Mouse (Mus musculus): ENCODE measurements around the gene Olfr318. TPM values are rescaled to one million over a fixed set of nuclear protein-coding genes. Genes with fewer than 3 reads are reported as not detected.

Olfr318 gene
- not detected for polyA plus RNA-seq (2017; shearing (Covaris generic))

GRCm38 (mm10) chr11:58723914-58724313 is at the start of gene Olfr318:
Gene Olfr318, minus strand, starts transcription at chr11:58724014.

GRCm38 (mm10) chr11:58772888-58773287 is 49.1 kb upstream of the Olfr318 start, which contains the start of gene Olfr315:
Gene Olfr315, plus strand, starts transcription at chr11:58773188.

GRCm38 (mm10) chr11:58752434-58752833 is 28.6 kb upstream of the Olfr318 start, which contains the start of gene Olfr316:
Gene Olfr316, plus strand, starts transcription at chr11:58752734.

GRCm38 (mm10) chr11:58738792-58739262 is 15.0 kb upstream of the Olfr318 start, which contains the start of gene Olfr317:
Gene Olfr317, minus strand, starts transcription at chr11:58739212.

GRCm38 (mm10) chr11:58698862-58699261 is 25.0 kb downstream of the Olfr318 start, which contains the start of gene Olfr319:
Gene Olfr319, plus strand, starts transcription at chr11:58699162.

GRCm38 (mm10) chr11:58680799-58681198 is 43.0 kb downstream of the Olfr318 start, which contains the start of gene Olfr320:
Gene Olfr320, plus strand, starts transcription at chr11:58681099.

Other genes starting within 250 kb of the Olfr318 start
- 0.07 TPM for gene Olfr332, start 231.5 kb downstream of the Olfr318 start, polyA plus RNA-seq (2017; shearing (Covaris generic))
- not detected for gene Olfr331, start 221.4 kb downstream of the Olfr318 start, polyA plus RNA-seq (2017; shearing (Covaris generic))
- gene Olfr330, start 189.2 kb downstream of the Olfr318 start, polyA plus RNA-seq (2017; shearing (Covaris generic)) = not detected
- gene Olfr329-ps, start 177.6 kb downstream of the Olfr318 start, polyA plus RNA-seq (2017; shearing (Covaris generic)) = not detected
- not detected for gene Olfr328, start 168.4 kb downstream of the Olfr318 start, polyA plus RNA-seq (2017; shearing (Covaris generic))
- not detected for gene Olfr224, start 153.5 kb downstream of the Olfr318 start, polyA plus RNA-seq (2017; shearing (Covaris generic))
- not detected for gene Olfr325, start 146.3 kb downstream of the Olfr318 start, polyA plus RNA-seq (2017; shearing (Covaris generic))
- not detected for gene Olfr324, start 128.9 kb downstream of the Olfr318 start, polyA plus RNA-seq (2017; shearing (Covaris generic))
- gene 2210407C18Rik, start 107.9 kb downstream of the Olfr318 start, polyA plus RNA-seq (2017; shearing (Covaris generic)) = not detected
- gene Olfr323, start 93.5 kb downstream of the Olfr318 start, polyA plus RNA-seq (2017; shearing (Covaris generic)) = not detected
- gene Trim58, start 83.5 kb downstream of the Olfr318 start, polyA plus RNA-seq (2017; shearing (Covaris generic)) = not detected
- not detected for gene Olfr322, start 65.2 kb downstream of the Olfr318 start, polyA plus RNA-seq (2017; shearing (Covaris generic))
- not detected for gene Olfr320, start 42.9 kb downstream of the Olfr318 start, polyA plus RNA-seq (2017; shearing (Covaris generic))
- gene Olfr319, start 24.9 kb downstream of the Olfr318 start, polyA plus RNA-seq (2017; shearing (Covaris generic)) = not detected
- gene Olfr317, start 15.2 kb upstream of the Olfr318 start, polyA plus RNA-seq (2017; shearing (Covaris generic)) = not detected
- gene Olfr316, start 28.7 kb upstream of the Olfr318 start, polyA plus RNA-seq (2017; shearing (Covaris generic)) = not detected
- gene Olfr315, start 49.2 kb upstream of the Olfr318 start, polyA plus RNA-seq (2017; shearing (Covaris generic)) = not detected
- gene Olfr314, start 58.9 kb upstream of the Olfr318 start, polyA plus RNA-seq (2017; shearing (Covaris generic)) = not detected
- not detected for gene Fam183b, start 77.9 kb upstream of the Olfr318 start, polyA plus RNA-seq (2017; shearing (Covaris generic))
- not detected for gene Olfr313, start 91.0 kb upstream of the Olfr318 start, polyA plus RNA-seq (2017; shearing (Covaris generic))
- gene Olfr312, start 105.2 kb upstream of the Olfr318 start, polyA plus RNA-seq (2017; shearing (Covaris generic)) = not detected
- gene Olfr311, start 115.2 kb upstream of the Olfr318 start, polyA plus RNA-seq (2017; shearing (Covaris generic)) = not detected
- 9.8 TPM for gene Gm12258, start 123.1 kb upstream of the Olfr318 start, polyA plus RNA-seq (2017; shearing (Covaris generic))
- gene 2810021J22Rik, start 143.2 kb upstream of the Olfr318 start, polyA plus RNA-seq (2017; shearing (Covaris generic)) = 16.4 TPM
- gene Zfp39, start 180.2 kb upstream of the Olfr318 start, polyA plus RNA-seq (2017; shearing (Covaris generic)) = 12.4 TPM
- gene Btnl10, start 193.9 kb upstream of the Olfr318 start, polyA plus RNA-seq (2017; shearing (Covaris generic)) = 0.32 TPM
- 11.3 TPM for gene Rnf187, start 214.9 kb upstream of the Olfr318 start, polyA plus RNA-seq (2017; shearing (Covaris generic))
- 21.6 TPM for gene Hist3h2ba, start 224.9 kb upstream of the Olfr318 start, polyA plus RNA-seq (2017; shearing (Covaris generic))
- 22.1 TPM for gene Hist3h2a, start 230.7 kb upstream of the Olfr318 start, polyA plus RNA-seq (2017; shearing (Covaris generic))
- 0.26 TPM for gene Trim17, start 230.7 kb upstream of the Olfr318 start, polyA plus RNA-seq (2017; shearing (Covaris generic))

Data from activated CD4-positive, CD25-positive, alpha-beta regulatory T cell, adult 9 weeks (primary cell).